Mouse (Mus musculus): Measurements from ENCODE around the gene Nprl3.
"Not testable (repeated sequence)": the region's sequence is repeated elsewhere in the genome, so short reads cannot be mapped to it uniquely, and the experiment has no call there.

Nprl3 gene

DNA sequence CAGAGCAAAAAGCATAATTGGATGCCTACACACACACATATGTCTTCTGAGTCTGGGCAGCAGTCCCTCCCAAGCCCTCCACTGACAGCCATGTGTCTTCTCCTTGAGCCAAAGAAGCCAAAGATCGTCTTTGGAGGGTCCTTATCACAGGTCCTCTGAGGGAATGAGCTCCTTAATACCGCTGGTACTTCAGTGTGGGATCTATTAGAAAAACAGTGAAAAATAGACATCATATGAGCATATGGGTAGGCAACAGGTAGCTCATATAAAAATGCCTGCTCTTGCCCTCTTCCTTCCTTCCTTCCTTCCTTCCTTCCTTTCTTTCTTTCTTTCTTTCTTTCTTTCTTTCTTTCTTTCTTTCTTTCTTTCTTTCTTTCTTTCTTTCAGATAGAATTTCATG is 17.1 kb upstream of the Nprl3 start:
- not testable (repeated sequence) for DNase-seq (ENCODE audit: low read depth, low spot score)

DNA sequence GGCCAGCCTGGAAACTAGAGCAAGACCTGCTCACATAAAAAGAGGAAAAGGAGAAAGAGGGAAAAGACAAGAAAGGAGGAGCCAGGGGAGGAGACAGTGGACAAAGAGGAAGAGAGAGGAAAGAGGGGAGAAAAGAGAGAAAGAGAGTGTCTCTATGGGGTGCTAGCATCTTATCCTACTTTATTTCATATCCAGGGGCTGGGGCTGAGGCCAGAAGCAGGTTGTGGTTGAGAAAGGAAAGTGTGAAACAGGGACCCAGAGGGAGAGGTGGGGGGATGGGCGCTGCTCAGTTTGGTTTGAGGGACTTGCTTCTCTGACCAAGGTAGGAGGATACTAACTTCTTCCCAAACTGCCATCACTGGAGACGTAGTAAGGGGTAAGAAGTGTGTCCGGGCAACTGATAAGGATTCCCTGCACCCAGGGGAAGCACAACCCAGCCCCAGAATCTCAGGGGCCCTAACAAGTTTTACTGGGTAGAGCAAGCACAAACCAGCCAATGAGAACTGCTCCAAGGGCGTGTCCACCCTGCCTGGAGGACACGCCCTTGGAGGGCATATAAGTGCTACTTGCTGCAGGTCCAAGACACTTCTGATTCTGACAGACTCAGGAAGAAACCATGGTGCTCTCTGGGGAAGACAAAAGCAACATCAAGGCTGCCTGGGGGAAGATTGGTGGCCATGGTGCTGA is 15.7 kb upstream of the Nprl3 start, which contains the start of gene Hba-a1:
Gene Hba-a1, plus strand, starts transcription at position 421 of the 687 bp plus-strand sequence.
- not testable (repeated sequence) for DNase-seq (ENCODE audit: low read depth, low spot score)

DNA sequence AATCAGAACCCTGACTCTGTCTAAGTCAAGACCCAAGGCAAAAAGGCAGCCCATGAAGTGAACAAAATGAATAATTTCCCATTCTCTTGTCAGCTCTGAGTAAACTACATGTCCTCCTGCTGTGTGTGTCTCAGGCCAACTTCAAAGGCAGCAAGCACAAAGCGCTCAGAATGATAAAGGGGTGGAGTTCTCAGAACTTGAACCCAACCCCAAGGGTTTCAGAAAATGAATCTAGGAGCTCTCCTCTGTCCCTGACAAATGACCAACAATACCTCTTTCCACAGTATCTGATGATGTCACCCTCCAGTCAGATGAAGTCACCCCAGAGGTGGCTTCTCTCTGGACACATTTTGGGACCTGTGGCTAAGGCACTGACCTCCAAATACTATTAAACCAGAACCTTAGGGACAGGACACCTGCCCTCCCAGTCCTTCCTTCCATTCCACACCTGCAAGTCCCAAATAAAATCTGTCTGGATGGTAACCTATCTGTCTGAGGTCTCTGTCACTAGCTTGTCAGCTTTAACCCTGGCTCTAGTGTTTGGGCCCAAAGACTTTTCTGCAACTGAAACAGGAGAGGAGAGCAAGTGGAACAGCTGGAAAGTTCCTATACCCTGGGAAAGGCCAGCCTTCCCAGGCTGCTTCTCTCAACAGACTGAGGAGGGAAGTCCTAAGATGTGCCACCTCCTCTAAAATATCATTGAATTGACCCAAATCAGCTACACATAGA is 14.1 kb upstream of the Nprl3 start:
- no peak for DNase-seq (ENCODE audit: low read depth, low spot score)

- DNase-seq (ENCODE audit: low read depth, low spot score) = no peak
Observed at GRCm38 (mm10) chr11:32280646-32281045, 13.1 kb upstream of the Nprl3 start.

DNA sequence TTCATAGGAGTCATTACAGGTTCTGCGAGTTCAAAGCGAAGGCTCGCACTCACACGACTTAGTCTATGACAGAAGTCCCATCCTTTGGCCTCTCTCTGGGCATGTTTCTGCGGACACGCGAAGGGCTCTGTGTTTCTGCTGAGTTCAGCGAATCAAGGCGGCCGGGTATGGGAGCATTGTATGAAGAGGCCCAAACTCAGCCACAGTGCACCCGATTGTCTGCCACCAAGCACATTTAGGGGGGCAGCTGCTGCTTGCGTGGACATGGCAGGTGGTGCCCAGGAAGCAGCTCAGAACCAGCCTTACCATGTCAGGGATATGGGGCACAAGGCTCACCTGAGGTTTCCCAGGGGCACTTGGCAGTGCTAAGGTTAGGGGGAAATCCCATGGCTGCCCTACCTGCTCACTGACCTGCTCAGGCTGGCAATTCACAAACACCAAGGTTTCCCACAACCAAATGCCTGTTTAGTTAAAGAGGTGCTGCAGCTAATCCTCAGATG is 11.0 kb upstream of the Nprl3 start:
- DNase-seq (ENCODE audit: low read depth, low spot score) = no peak

GRCm38 (mm10) chr11:32277736-32278457 is 10.4 kb upstream of the Nprl3 start:
- no peak for DNase-seq (ENCODE audit: low read depth, low spot score)

DNA sequence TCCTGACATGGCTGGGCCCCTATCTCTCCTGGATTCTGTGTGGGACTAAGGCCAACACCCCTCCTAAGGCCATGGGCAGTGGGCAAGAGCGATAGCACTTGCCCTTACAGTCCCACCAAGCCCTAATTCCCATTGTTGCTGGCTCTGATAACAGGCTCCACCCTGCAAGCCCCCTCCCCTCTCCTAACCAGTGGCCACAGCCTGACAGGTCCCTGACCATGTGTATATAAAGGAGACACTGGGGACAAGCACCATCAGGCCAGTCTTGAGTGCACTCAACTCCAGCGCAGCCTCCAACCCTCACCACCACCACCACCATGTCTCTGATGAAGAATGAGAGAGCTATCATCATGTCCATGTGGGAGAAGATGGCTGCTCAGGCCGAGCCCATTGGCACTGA is 8.8 kb upstream of the Nprl3 start, which contains the start of gene Hba-x:
Gene Hba-x, plus strand, starts transcription at position 54 of the 400 bp plus-strand sequence.
- no peak for DNase-seq (ENCODE audit: low read depth, low spot score)

- DNase-seq (ENCODE audit: low read depth, low spot score) = no peak
Observed at GRCm38 (mm10) chr11:32271178-32271577, 3.7 kb upstream of the Nprl3 start.

- no peak for DNase-seq (ENCODE audit: low read depth, low spot score)
Observed at GRCm38 (mm10) chr11:32268952-32269351, 1.4 kb upstream of the Nprl3 start.

- DNase-seq (ENCODE audit: low read depth, low spot score) = no peak
Observed at GRCm38 (mm10) chr11:32267964-32268363, 457 bp upstream of the Nprl3 start.

- no peak for DNase-seq (ENCODE audit: low read depth, low spot score)
Observed at GRCm38 (mm10) chr11:32266776-32267175, 731 bp downstream of the Nprl3 start.

- no peak for DNase-seq (ENCODE audit: low read depth, low spot score)
Observed at GRCm38 (mm10) chr11:32266194-32266593, 1.3 kb downstream of the Nprl3 start.

GRCm38 (mm10) chr11:32265117-32265738 is 2.3 kb downstream of the Nprl3 start:
- DNase-seq (ENCODE audit: low read depth, low spot score) = no peak

- DNase-seq (ENCODE audit: low read depth, low spot score) = no peak
Observed at GRCm38 (mm10) chr11:32262674-32263415, 4.7 kb downstream of the Nprl3 start.

DNA sequence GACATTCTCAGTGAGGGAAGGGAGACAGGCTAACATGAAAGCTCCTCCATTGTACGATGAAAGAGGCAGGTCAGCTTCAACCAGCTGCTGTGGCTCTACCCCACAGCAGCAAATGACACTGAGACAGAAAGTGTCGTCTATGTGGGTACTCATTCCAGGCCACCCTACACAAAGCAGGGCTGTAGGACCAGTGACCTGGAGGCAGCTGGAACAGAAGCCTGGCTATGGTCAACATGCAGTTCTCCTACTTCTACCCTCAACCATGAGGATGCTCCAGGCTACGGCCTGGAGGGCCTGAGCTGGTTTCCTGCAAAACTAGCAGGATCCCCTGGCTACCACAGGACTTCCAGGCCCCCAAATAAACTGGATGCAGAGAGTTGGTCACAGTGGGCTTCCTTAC is 10.9 kb downstream of the Nprl3 start:
- DNase-seq (ENCODE audit: low read depth, low spot score) = no peak

DNA sequence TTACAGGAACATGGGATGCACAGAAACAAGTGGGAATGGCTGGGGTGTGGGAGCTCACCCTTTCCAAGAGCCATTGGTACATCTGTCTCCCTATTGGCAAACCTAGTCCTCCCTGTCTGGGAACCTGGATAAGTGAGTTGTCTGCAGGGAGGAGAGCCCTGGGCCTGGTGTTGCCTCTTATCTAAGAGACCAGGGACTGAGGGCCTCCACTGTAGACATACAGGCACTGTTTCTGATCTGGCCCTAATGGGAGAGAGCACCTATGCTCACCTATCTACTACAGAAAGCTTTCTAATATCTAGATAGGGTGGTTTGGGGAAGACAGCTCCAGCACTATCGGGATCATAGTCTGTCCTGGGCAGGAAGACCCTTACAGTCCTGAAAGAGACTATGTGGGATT is 11.4 kb downstream of the Nprl3 start:
- no peak for DNase-seq (ENCODE audit: low read depth, low spot score)

DNA sequence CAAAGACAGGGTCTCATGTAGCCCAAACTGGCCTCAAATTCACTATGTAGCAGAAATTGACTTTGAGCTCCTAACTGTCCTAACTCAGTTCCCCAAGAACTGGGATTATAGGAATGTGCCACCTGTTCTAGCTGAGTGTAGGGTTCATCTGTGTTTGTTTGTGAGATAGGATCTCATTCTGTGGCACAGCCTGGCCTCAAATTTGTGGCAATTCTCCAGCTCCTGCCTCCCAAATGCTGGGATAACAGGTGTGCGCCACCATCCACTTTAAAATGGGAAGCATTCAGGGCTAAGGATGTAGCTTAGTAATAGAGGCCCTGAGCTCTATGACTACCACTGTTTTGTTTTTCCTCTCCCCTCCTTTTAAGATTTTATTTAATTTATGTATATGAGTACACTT is 14.4 kb downstream of the Nprl3 start:
- no peak for DNase-seq (ENCODE audit: low read depth, low spot score)

DNA sequence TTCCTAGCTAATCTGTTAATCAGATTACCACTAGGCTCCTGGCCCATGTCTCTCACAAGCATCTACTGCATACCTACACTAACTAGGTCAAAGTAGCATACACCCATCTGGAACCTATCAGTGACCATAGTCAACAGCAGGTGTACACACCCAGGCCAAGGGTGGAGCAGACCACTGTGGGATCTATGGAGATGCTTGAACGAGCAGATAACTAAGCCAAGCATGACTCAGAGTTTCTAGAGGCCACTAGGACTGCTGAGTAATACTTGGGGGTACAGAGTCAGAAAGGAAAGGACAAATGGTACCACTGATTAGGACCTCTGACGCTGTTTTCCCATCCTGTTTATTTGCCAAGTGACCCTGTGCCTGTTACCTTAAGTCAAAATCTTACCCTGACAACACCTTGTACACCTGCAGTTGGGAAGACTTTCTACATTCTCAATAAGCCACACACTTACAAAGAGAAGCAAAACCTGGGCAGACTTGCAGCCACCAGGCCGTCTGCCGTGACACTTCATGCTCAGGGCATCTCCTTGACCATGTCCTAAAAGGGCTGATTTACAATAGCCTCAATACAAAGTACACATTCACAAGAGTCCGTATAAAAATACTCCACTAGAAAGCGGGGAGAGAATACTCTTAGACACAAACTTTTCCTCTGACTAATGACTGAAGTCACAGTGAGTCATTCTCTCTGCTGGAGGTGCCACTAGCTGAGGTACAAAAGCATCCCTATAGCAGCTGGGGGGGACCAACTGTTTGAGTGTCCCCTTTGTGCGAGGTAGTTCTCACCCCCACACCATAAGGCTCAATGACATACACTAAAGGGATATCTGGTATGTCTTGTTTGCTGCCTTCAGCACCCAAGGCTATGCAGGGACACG is 16.4 kb downstream of the Nprl3 start:
- DNase-seq (ENCODE audit: low read depth, low spot score) = no peak

GRCm38 (mm10) chr11:32248350-32248749 is 19.2 kb downstream of the Nprl3 start:
- DNase-seq (ENCODE audit: low read depth, low spot score) = no peak

GRCm38 (mm10) chr11:32247068-32247467 is 20.4 kb downstream of the Nprl3 start:
- no peak for DNase-seq (ENCODE audit: low read depth, low spot score)

Data from retina, postnatal 7 days (tissue).